Mouse (Mus musculus) urinary bladder, postnatal 25 days (tissue): ENCODE results near the gene Tmem132c.

Source experiments
- DNase-seq: peaks from one replicate; pipeline ENCODE4 v3.0.0; 2022; ENCODE audit warnings: low spot score

Gene Tmem132c

DNA sequence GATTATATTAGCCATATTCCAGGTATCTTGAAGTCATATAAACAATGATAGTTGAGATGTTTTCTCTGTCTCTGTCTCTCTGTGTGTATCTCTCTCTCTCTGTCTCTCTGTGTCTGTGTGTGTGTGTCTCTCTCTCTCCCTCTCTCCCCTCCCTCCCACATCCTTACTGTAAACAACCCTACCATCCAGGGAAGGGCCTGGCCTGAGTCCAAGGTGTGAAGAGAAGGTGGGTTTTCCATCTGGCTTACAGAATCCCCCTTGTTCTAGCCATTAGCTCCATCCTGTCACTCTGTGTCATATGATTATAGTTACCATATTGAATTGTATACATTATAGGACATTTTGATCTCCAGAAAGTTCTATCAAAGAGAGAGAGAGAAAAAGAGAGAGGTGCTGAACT is 182.3 kb downstream of the Tmem132c start:
- no peak for DNase-seq

- no peak for DNase-seq
Measured at GRCm38 (mm10) chr5:127429124-127429523, 187.5 kb downstream of the Tmem132c start.

- DNase-seq: no peak
Measured at GRCm38 (mm10) chr5:127431561-127431960, 190.0 kb downstream of the Tmem132c start.

DNA sequence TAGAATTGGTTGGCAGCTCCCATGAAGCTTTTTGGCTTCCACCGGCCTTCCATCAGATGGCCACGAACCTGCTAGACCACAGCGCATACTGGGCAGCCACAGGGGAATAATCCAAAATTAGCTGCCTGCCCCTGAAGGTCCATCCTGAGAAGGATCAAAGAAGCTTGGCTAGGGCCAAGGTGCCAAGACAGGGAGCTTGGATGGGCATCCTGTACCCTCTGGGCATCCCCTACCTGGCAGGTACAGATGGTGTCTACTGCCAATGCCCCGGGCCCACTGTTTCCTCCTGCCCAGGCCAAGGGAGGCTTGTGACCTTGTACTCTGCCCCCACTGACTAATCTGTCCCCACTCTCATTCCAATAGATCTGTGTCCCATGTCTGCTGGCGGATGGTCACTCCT is 195.2 kb downstream of the Tmem132c start:
- DNase-seq: no peak

GRCm38 (mm10) chr5:127438639-127439038 is 197.0 kb downstream of the Tmem132c start:
- DNase-seq: no peak

DNA sequence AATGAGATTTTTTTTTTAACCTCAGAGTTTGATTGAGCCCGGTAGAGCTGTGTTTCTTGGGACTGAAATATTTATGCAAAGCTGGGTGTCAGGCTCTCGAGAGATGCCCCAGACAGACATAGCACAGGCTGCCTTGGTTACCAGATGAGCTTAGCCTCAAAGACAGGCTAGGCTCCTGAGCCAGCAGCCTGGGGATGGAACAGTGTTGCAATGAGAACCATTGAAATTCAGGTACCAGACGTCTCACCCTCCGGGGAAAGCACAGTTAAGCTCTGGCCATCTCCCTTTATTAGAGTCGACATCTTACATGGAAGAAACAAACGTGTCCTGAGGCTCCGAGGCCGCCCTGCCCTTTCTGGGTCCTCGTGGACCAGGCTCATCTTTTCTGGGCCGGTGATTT is 200.4 kb downstream of the Tmem132c start:
- no peak for DNase-seq

DNA sequence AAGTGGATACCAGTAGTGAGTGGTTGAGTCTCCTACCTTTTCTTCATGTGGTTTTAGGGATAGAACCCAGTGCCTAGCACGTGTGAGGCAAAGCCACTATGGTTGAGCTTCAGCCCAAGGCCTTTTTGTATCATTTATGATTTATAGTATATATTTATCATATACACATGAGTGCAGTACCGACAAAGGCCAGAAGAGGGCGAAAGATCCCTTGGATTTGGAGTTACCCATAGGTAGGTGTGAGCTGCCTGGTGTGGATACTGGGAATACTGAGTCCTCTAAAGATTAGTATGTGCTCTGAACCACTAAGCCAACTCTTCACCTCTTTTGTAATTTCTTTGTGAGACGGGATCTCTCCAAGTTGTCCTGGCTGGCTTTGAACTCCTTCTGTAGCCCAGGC is 212.0 kb downstream of the Tmem132c start:
- DNase-seq: no peak

DNA sequence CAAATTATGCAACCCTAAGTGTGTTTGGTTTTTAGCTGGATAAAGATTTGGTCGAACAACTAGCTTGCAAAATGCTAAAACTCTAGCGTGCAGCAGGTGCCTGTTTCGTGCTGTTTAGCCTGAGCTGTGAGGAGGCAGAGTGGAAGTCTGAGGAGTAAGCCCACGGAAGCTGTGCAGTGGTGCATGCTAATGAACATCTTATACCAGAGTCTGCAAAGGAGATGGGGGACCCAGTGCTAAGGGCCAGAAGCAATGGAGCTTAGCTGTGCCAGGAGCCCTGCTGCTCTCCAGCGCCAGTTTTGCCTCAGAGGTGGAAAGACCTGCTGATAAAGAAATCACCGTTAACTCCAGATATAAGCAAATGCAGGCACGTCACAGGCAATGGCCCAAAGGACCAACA is 212.5 kb downstream of the Tmem132c start:
- DNase-seq: no peak

- no peak for DNase-seq
Measured at GRCm38 (mm10) chr5:127456076-127456475, 214.5 kb downstream of the Tmem132c start.

DNA sequence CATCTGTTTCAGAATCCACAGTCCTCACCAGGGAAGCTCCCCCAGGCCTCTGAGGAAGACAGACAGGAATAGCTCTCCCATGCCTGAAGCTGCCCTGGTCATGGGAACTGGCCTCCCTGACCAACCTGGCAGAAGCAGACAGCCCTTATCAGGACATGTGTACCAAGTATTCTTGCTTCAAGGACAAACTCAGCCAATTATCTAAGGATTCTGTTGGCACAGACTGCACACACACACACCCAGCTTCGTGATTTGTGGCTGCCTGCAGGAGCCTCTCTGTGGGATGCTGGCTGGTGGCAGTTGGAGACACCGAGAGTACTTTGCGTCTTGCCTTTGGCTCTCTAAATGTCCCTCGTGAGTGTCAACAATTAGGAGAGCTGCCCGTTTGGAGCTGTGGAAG is 226.5 kb downstream of the Tmem132c start:
- DNase-seq: no peak

- no peak for DNase-seq
Measured at GRCm38 (mm10) chr5:127470351-127470750, 228.7 kb downstream of the Tmem132c start.

DNA sequence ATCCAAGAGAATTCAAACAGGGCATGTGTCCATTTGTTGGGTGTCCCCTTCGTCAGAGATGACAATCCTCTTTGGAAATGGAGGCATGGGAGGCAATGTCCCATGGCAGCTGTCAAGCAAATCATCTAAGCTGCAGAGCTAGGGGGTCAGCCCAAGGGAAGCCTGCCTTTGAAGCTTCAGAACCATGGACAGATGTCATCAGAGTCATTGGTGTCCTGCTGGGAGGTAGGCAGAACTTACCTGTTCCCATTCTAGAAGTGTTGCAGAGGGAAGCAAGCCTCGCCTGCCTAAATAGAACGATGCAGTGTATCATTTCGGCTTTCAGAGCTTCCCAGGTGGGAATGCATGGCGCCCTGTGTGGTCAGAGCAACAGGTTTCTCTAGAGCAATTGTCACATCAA is 230.3 kb downstream of the Tmem132c start:
- DNase-seq: no peak

GRCm38 (mm10) chr5:127473706-127474105 is 232.1 kb downstream of the Tmem132c start:
- no peak for DNase-seq

DNA sequence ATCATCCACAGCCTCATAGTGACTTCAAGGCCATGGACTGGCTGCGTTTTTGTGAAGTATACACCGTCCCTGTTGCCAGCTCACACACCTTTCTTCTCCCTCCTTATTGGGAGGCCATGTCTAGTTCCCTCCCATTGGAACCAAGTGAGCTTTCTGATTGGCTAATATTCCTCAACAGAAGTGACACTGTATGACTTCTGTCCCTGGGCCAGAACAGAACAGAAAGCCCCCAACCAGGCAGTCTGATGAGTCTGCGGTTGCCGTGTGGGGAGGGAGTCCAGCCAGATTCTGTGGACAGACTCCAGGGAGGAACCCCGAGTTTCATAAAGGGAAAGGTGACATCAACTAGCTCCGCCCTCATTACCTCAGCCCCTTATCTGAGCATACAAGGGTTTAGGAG is 233.2 kb downstream of the Tmem132c start:
- DNase-seq: no peak

DNA sequence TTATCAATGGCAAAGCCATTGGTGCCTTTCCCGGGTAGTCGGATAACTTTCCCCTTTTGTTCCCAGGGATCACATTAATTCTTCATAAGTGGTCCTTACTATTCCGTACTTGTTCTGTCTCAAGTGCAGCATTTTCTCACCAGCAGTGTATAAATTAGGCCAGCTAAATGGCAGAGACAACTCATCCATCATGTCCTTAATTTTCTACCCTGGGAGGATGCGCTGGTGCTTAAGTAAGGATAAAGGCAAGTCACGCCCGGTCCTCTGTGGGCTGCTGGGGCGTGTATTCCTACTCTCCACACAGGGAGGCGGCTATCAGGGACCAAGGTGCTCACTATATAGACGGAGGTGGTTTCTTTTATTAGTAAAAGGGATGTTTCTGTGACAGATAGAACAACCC is 236.2 kb downstream of the Tmem132c start:
- no peak for DNase-seq

GRCm38 (mm10) chr5:127478322-127478721 is 236.7 kb downstream of the Tmem132c start:
- DNase-seq: no peak

GRCm38 (mm10) chr5:127480931-127481330 is 239.3 kb downstream of the Tmem132c start:
- no peak for DNase-seq

- DNase-seq: peak; percentile 10
Measured at GRCm38 (mm10) chr5:127481416-127481815, 239.8 kb downstream of the Tmem132c start.

GRCm38 (mm10) chr5:127482342-127482741 is 240.7 kb downstream of the Tmem132c start:
- DNase-seq: no peak

GRCm38 (mm10) chr5:127483955-127484659 is 242.5 kb downstream of the Tmem132c start:
- DNase-seq: no peak

DNA sequence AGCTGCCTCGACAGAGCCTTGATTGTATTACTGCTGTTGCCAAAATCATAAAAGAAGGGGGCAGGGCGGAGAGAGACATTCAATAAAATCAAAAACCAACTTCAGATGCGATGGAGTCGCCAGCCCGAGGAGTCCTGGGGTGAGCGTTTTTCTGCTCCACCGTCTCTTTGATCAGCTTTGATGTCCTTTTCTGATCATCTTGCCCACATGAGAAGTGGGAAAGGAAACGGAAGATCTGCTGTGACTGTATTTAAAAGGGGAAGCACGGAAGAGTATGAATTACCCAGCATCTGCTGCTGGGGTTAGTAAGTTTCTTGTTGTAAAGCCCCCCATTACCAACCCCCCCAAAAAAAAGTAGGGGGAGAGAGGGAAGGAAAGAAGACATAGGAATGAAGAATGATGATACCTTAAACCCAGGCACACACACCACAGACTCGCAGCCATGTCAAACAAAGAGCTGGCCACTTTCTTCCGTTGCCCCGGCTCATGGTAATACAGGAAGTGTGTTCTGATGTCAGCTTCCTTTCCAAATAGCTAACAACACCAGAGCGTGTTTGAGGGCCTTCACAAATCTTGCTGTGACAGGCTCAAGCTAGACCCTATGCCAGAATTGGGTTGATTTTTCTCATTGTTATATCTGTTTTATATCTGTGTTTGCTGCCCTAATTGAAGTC is 243.3 kb downstream of the Tmem132c start:
- DNase-seq: no peak

DNA sequence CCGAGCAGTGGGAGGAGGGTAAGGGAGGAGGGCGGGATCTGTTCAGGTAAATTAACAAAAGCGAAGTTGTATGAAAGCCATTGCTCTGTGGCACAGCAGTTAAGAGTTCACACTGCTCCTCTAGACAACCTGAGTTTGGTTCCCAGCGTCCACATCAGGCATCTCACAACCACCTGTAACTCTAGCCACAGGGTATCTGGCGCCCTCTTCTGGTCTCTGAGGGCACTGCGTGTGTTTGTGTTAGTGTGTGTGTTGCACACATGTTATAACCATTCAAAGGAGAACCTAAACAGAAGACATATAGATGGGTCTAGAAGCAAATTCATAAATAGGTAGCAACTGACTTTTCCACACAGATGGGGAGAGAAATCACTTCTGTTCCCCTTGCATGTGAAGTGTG is 245.6 kb downstream of the Tmem132c start:
- no peak for DNase-seq

DNA sequence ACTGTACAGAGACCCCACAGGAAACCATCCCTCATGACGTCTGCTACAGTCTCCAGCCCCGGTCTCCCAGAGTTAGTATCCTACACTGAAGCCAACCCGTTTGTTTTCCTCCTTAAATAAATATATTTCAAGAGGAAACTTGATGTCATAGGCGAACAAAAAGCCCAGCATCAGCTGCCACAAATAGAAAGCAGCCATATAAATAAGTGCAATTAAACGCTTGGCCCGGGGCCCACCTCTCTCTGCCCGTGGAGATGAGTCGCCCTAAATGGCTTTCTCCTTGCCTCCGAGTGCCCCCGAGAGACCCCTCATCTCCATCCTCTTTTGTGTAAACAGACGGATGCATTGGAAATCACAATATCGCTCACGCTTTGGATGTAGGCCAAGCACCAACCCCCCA is 247.1 kb downstream of the Tmem132c start:
- DNase-seq: no peak

- no peak for DNase-seq
Measured at GRCm38 (mm10) chr5:127491724-127492123, 250.1 kb downstream of the Tmem132c start.
